Mouse (Mus musculus): ENCODE results near the gene Gm28845.

Gene Gm28845

DNA sequence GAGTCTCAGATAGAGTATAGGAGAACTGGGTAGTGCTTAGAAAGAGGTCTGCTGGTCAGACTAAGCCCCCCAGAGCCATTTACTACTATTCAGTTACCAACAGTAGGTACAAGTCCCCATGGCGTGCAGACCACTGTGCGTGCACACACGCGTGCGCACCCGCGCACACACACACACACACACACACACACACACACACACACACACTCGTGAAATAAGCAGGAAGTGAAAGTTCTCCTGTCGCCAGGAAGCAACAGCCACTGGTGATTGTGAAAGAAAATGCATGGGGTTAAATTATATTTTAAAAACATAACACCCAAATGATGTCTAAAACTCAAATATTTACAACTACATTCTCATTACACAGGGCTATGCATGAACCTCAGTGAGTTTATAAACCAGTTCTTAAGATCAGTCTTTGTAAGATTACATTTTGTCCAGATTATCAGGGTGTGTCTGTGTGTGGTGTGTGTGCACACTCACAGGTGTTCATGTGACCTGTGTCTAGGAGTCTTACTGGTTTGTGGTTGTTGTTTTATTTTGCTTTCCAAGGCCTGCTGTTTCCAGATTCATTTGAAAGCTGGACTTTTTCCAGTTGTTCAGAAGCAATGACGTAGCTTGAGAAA lies 11.6 kb downstream of the Gm28845 start:
- 93% methylated on average over 10 of the region's 10 CpGs for WGBS

DNA sequence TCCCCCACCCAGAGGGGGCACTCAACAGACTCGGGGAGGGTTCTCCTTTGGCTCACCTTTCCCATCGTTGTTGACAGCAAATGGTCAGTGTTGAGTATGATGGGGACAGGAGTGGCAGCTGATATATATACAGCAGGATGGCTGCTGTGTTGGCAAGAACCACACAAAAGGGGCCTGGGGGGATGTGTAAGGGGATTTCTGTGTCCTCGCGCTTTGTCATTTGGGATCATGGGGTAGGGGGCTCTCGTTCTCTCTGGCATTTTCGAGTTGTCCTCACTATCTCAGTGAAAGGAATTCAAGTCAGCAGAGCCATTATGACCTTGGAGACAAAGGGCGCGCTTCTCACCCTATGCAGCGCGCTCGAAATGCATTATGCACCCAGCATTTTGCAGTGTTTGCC lies 16.1 kb downstream of the Gm28845 start, which contains the start of gene Cryga:
TSS of gene Cryga (minus strand) at position 101 of the 400 bp plus-strand sequence.
- WGBS = 93% methylated on average over 11 of the region's 11 CpGs

DNA sequence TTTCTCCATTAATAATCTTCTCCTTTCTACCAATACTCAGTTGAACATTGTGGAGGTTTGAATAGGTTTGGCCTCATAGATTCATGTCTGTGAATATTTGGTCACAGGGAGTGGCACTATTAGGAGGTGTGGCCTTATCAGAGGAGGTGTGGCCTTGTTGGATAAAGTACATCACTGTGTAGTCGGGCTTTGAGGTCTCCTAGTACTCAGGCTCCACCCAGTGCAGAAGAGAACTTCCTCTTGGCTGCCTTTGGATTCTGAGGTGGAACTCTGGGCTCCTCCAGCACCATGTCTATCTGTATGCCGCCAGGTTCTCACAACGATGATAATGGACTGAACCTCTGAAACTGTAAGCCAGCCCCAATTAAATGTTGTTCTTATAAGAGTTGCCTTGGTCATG lies 22.4 kb downstream of the Gm28845 start:
- 86% methylated on average over 3 of the region's 3 CpGs for WGBS

DNA sequence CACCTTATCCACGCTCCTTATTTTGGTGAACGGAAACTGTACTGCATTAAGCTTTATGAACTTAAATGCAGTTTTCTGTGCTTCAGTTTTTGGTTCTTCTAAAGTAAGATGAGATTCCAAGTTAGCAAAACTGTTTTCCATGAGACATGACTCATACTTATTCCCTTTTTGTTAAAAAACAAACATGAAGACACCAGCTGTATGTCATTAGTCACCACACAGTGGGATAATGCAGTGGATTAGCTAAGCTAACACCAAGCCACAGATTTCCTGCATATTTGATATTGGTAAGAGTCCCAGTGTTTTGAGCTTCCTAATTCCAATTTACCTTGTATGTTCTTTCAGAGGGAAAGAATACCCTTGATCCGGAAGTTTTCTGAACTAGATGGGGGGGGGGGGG lies 27.8 kb downstream of the Gm28845 start:
- 65% methylated on average over 3 of the region's 3 CpGs for WGBS

DNA sequence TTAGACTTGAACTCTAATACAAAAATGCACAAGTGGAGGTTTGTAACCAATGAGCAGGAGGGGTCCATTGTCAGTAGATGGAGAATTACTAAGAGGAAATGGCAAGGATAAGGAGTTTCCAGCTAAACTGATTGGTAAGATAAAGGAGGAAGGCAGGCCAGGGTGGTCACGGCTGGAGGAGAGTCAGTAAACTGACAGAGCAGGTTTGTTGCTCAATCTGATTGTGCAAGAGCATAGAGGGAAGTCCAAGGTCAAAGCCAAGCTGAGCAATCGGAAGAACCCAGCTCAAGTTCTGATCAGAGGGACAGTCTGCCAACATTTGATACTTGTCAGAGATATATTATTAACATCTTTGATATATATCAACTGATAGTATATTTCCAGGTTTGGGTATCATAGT lies 29.0 kb downstream of the Gm28845 start:
- WGBS = 78% methylated on average over 2 of the region's 2 CpGs

DNA sequence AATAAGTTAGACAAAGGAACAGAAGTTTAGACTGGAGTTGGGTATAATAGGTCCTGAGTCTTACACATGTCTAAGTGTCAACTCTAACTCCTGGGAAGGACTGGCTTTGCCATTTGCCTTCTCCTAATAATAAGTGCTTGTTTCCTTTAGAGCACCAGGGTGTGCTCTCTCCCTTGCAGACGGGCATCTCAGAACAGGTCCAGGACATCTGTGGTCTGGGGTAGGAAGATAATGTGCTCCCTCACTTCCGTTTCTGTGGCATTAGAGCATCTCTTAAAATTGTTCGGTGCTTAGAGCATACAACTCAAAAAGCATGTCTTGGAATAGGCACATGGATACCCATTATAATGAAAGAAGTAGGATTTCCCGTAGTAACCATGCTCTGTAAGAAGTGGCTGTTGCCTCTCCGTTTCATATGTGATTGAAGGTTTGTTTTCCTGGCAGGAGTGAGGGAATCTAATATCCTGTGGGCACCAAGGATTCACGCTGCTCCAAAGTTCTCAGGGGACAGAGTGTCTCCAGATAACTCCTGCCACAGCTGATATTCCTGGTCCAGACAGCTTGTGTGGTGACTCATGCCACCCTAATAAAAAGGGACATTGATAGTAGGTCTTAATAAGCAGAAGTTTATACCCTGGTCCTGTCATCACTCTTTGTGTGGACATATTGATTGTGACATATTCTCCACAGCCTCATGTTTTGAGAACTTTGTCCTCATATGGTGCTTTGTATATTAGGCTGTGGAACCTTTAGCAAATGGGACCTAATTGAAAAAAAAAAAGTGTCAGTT lies 30.6 kb downstream of the Gm28845 start:
- WGBS = 80% methylated on average over 6 of the region's 6 CpGs

DNA sequence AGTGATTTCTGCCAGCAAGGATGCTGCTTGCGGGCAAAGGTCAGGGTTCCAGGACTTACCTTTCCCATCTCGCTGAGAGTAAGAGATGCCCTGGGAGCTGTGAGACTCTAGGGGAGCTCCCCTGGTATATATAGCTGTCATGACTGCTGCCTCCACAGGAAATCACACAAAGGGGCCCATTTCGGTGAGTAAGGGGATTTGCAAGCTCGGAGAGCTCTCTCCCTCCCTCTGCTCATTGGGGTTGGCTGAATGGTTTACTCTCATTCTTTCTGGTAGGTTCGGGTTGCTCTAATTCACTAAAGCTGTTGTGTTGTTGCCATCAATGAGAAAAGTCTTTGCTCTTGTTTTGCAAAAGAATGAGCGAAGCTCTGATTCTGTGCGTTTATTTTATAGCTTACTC lies 37.2 kb downstream of the Gm28845 start, which contains the start of gene Crygb:
TSS of gene Crygb (minus strand) at position 101 of the 400 bp plus-strand sequence.
- 54% methylated on average over 7 of the region's 7 CpGs for WGBS

DNA sequence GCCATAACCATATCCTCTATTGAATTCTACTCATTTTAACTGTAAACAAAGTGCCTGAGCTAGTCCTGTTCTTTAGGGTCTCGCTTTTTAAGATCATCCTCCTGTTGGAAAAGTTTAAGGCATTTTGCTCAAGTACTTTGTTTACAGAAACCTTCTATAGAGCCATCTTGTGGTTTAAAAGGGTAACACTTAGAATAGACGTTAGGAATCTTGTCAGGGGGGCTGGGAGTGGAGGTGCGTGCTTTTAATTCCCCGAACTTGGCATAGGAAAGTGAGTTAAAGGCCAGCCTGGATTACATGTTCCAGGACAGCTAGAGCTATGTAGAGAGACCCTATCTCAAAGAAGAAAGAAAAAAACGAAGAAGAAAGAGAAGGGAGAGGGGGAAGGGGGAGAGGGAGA lies 43.8 kb downstream of the Gm28845 start:
- 9% methylated on average over 5 of the region's 5 CpGs for WGBS

DNA sequence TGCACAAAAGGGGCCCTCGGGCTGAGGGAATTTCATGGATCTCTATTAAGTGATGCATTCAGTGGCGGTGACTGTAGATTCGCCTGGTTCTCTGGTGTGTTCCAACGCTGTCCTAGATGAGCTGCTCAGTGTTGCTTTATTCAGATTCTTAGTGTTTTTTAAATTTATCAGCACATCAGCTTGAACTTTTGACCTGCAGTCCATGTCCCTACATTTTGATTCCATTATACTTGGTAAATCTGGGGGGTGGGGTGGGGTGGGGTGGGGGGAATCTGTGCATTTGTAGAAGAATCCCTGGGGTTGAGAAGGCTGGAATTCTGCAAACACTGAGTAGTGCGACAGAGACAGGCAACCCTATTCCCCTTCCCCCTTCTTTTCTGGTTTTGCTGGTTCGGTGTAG lies 45.8 kb downstream of the Gm28845 start, which contains the start of gene Crygc:
TSS of gene Crygc (minus strand) at position 101 of the 400 bp plus-strand sequence.
- 77% methylated on average over 6 of the region's 6 CpGs for WGBS

DNA sequence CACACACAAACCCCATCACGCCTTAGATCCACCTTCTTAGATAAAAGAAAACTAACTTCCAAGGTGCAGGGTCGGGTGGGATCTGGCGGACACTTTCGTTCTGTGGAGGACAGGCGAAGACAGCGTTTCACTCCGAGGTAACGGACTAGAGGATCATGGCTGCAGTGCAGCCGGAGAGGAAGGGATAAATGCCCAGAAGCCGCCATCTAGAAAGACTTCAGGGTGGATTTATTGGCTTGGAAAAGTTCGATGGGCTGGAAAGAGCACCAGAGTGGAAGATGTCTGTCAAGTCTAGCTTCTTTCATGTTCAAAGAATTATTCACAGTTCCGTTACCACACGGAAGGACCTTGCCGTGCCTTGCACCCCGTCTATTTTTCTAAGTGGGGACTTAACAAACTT lies 55.2 kb downstream of the Gm28845 start:
- WGBS = 82% methylated on average over 15 of the region's 15 CpGs

DNA sequence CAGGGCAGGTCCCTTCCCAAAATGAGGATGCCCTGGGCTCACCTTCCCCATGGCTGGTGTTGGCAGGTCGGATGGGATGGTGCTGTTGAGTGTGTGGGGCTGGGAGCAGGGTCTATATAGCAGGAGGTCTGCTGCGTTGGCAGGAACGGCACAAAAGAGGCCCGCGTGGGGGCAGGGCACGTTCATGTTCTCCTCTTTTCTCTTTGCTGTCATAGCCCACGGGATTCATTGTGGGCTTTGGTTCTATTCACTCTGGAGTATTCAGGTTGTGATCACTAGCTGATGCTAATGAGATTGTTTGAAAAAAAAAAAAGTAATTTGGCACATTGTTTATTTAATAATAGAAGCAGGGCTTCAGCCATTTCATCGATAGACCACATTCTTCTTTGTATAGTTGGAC lies 56.0 kb downstream of the Gm28845 start, which contains the start of gene Crygd:
TSS of gene Crygd (minus strand) at position 101 of the 400 bp plus-strand sequence.
- 47% methylated on average over 8 of the region's 8 CpGs for whole genome bisulfite sequencing

DNA sequence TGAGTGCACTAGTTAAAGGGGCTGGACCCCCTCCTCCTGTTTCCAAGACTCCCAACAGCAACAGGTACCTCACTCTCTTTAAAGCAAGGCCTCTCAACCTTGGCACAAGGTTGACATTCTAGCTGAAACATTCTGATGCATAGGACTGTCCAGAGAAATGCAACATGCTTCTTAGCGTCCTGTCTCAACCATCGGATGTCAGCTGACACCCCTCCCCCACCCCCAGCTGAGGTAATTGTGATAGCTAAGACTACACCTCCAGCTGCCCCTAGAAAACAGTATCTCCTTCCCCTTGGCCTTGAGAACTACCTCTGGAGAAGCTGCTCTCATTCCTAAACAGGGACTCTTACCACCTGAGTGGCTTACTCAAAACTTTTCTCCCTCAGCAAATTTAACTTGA lies 67.2 kb downstream of the Gm28845 start:
- WGBS = 44% methylated on average over 2 of the region's 2 CpGs

DNA sequence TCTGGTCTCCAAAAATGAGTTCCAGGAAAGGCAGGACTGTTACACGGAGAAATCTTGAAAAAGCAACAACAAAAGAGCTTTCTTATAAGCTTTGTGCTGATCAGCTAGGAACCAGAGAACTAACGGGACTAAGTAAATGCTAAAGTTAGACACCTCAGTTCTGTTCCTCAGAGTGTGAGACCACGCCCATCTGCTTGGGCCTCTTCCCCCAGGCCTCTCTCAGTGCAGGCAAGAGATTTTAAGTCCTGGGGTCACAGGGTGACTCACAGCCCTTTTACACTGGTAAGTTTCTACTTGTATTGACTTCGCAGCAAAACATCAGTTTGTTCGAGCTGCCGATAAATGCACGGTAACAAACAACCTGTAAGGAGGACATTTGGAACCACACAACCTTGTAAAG lies 67.7 kb downstream of the Gm28845 start:
- WGBS = 77% methylated on average over 7 of the region's 7 CpGs

DNA sequence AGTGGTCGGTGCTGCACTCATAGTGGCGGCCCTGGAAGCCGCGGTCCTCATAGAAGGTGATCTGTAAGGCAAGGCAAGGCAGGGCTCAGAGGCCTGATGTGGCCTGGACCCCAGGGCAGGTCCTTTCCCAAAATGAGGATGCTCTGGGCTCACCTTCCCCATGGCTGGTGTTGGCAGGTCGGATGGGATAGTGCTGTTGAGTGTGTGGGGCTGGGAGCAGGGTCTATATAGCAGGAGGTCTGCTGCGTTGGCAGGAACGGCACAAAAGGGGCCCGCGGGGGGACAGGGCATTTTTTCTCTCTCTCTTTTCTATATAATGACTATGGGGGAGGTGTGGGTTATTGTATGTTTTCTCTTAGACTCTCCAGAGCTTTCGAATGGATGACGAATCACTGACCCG lies 68.4 kb downstream of the Gm28845 start, which contains the start of gene Cryge:
TSS of gene Cryge (minus strand) at position 198 of the 400 bp plus-strand sequence.
- 74% methylated on average over 8 of the region's 12 CpGs for WGBS
